Mouse (Mus musculus) kidney, embryonic 14.5 days (tissue): Measurements from ENCODE around the gene Olfr1153. TPM values are rescaled to one million over a fixed set of nuclear protein-coding genes. Genes with fewer than 3 reads are reported as not detected.

Experiments used
- ATAC-seq: fragments of 200-750 bp; cut with Nextera tagmentation; 2 replicates; pipeline ENCODE4 v1.8.0; 2017; ENCODE audit warnings: moderate number of reproducible peaks, mild to moderate bottlenecking, moderate TSS enrichment, moderate library complexity; ENCODE audit not compliant: low FRiP score, low TSS enrichment
- H3K27ac ChIP-seq: fragments of 300-500 bp; sonication (generic); 2 replicates; pipeline ENCODE4 v1.5.1; 2014; ENCODE audit warnings: low read depth, mild to moderate bottlenecking, low read length, moderate library complexity, mixed read lengths
- H3K27me3 ChIP-seq: fragments of 300-500 bp; sonication (generic); 2 replicates; pipeline ENCODE4 v1.6.1; 2014; ENCODE audit warnings: mild to moderate bottlenecking, low read length; ENCODE audit not compliant: control insufficient read depth, insufficient read depth
- H3K36me3 ChIP-seq: fragments of 300-500 bp; sonication (generic); 2 replicates; pipeline ENCODE4 v1.6.1; 2014; ENCODE audit warnings: low read length, mixed read lengths; ENCODE audit not compliant: control insufficient read depth, insufficient read depth
- H3K4me1 ChIP-seq: fragments of 300-500 bp; sonication (generic); 2 replicates; pipeline ENCODE4 v1.6.1; 2014; ENCODE audit warnings: low read length, mixed read lengths; ENCODE audit not compliant: control insufficient read depth, insufficient read depth
- H3K4me2 ChIP-seq: fragments of 300-500 bp; sonication (generic); replicated peaks from 2 replicates; pipeline ENCODE4 v1.6.1; 2014; ENCODE audit warnings: low read depth, mild to moderate bottlenecking, low read length
- H3K4me3 ChIP-seq: fragments of 300-500 bp; sonication (generic); 2 replicates; pipeline ENCODE4 v1.5.1; 2014; ENCODE audit warnings: mild to moderate bottlenecking, low read length
- H3K9ac ChIP-seq: fragments of 300-500 bp; sonication (generic); 2 replicates; pipeline ENCODE4 v1.6.1; 2014; ENCODE audit warnings: low read depth, mild to moderate bottlenecking, low read length, moderate library complexity
- H3K9me3 ChIP-seq: fragments of 300-500 bp; sonication (generic); 2 replicates; pipeline ENCODE4 v1.6.1; 2016; ENCODE audit warnings: low read length; ENCODE audit not compliant: control insufficient read depth
- WGBS: fragments of 180-500 bp; shearing (Covaris S2); extraction: QIAGEN DNeasy Blood & Tissue Kit; methylation state at CpG from one replicate; pipeline ENCODE4 v1.1.7; 2014; 5-methylcytosine and 5-hydroxymethylcytosine counted together
- polyA plus RNA-seq: library from polyadenylated mRNA; unstranded; fragments of >200 nt; fragmentation: Nextera tagmentation; extraction: Ambion mirVana; gene quantifications from 2 replicates; pipeline ENCODE4 v1.2.1, GENCODE M21; 2014

The Olfr1153 gene
- polyA plus RNA-seq = not detected in 2 replicates

DNA sequence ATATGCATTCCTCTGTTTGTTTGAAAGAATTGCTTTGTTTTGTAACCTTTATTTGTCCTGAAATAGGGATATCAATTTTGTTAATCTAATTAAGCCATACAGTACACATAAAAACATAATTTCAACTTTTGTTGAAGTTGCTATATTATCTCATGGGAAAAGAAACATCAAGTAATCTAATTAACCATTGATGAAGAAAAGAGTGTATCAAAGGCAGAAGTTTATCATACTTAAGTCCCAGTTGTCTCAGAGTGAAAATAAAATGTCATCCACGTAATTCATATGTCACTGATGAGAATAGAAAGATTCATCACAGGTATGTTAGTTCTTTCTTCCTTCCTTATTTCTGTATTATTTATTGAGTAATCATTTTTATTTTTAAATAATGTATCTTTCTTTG, at the start of gene Olfr1153:
Gene Olfr1153, plus strand, starts transcription at position 301 of the 400 bp plus-strand sequence.
- Histone ChIP-seq H3K9ac (no peak within 1 kb of the TSS), H3K4me2 (no peak within 1 kb of the TSS), H3K36me3 (no peaks in the 10 kb centered on the region), H3K27ac (no peak within 1 kb of the TSS), H3K4me3 (no peak within 1 kb of the TSS), H3K9me3 (no peaks in the 10 kb centered on the region), H3K27me3 (no peaks in the 10 kb centered on the region), H3K4me1 (no peaks in the 10 kb centered on the region)
- 77% methylated on average over 1 of the region's 1 CpGs for WGBS
- ATAC-seq = no peak

DNA sequence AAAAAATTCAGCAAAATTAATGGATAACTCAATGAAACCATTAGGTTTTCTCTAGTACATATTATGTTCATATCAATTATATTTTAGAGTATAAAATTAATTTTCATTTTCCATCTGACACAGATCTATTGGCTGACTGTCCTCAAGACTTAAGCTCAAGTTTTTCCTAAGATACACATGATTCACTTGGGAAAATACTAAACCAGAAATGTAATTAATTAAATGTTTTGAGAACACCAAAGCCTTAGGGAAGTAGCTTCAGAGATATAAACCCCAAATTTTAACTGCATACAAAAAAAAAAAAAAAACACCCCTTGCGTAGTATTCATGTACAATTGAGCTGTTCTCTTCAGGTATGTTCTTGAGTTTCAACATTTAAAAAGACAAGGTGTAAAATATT, 39.2 kb upstream of the Olfr1153 start, which contains the start of gene Olfr1151:
Gene Olfr1151, plus strand, starts transcription at position 301 of the 400 bp plus-strand sequence.
- H3K27me3 ChIP-seq = no peaks in the 10 kb centered on the region
- no peak within 1 kb of the TSS for H3K9ac ChIP-seq
- WGBS = 96% methylated on average over 1 of the region's 1 CpGs
- no peaks in the 10 kb centered on the region for H3K9me3 ChIP-seq
- H3K4me3 ChIP-seq = no peak within 1 kb of the TSS
- no peaks in the 10 kb centered on the region for H3K36me3 ChIP-seq
- H3K27ac ChIP-seq = no peak within 1 kb of the TSS
- H3K4me1 ChIP-seq = no peaks in the 10 kb centered on the region
- ATAC-seq = no peak
- H3K4me2 ChIP-seq = no peak within 1 kb of the TSS

DNA sequence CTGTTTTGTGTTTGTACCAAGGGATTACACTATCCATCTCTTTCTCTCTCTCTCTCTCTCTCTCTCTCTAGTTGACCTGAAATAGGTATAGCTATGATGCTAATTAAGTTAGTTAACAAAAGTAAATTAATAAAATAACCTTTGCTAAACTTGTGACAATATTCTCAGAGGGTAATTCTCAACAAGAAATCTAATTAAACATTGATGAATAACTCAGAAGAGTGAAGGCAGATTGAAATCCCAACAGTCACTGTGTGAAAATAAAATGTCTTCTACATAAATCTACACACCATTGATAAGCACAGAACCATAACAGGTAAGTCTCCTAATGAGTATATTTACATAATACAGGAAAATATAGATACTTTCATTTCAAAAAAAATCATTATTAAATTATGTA, 28.6 kb upstream of the Olfr1153 start, which contains the start of gene Olfr1152:
Gene Olfr1152, plus strand, starts transcription at position 301 of the 400 bp plus-strand sequence.
- Histone ChIP-seq H3K9ac (no peak within 1 kb of the TSS), H3K9me3 (no peaks in the 10 kb centered on the region), H3K36me3 (no peaks in the 10 kb centered on the region), H3K4me3 (no peak within 1 kb of the TSS), H3K4me2 (no peak within 1 kb of the TSS), H3K4me1 (no peaks in the 10 kb centered on the region), H3K27ac (no peak within 1 kb of the TSS), H3K27me3 (no peaks in the 10 kb centered on the region)
- no peak for ATAC-seq

DNA sequence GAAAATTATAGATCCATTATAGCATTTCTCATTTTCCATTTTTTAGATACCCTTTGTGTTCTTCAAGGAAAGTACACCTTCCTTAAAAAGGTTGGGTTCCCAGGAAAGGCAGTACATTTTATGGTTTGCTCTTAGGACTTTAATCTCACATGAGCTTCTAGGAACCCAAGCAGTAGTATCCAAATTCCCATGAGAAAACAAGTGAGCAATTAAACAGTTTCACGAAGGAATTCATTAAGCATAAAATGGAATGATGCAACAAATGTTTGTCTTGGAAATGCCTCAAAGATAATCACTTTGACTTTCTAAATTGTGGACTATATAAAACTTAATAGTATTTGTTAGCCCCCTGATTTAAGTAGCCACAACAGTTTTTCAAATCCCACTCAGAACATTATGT, 10.3 kb downstream of the Olfr1153 start, which contains the start of gene Olfr1154:
Gene Olfr1154, minus strand, starts transcription at position 101 of the 400 bp plus-strand sequence.
- no peak within 1 kb of the TSS for H3K4me2 ChIP-seq
- H3K27me3 ChIP-seq = no peaks in the 10 kb centered on the region
- no peak within 1 kb of the TSS for H3K9ac ChIP-seq
- H3K36me3 ChIP-seq = no peaks in the 10 kb centered on the region
- H3K4me1 ChIP-seq = no peaks in the 10 kb centered on the region
- H3K9me3 ChIP-seq = no peaks in the 10 kb centered on the region
- ATAC-seq = no peak
- H3K4me3 ChIP-seq = no peak within 1 kb of the TSS
- 81% methylated on average over 1 of the region's 1 CpGs for whole genome bisulfite sequencing
- no peak within 1 kb of the TSS for H3K27ac ChIP-seq

DNA sequence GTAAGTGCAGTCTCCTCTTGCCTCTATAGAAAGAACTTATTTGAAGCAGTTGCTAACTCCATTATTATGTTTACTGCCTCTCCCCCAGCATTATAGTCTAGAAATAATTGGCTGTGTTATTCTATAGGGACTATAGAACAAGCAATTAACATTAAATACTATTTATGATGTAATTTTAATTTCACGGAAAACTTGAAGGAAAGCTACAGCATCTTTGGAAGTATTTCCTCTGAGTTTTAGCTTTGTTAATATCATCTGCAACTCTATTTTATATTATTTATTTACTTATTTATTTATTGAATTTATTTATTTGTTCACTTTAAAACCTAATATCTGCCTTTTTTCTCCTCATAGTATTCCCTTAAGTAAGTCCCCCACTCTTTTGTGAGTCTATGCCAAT, 50.3 kb downstream of the Olfr1153 start, which contains the start of gene Olfr1155:
Gene Olfr1155, minus strand, starts transcription at position 101 of the 400 bp plus-strand sequence.
- no peaks in the 10 kb centered on the region for H3K4me1 ChIP-seq
- no peaks in the 10 kb centered on the region for H3K9me3 ChIP-seq
- no peak within 1 kb of the TSS for H3K4me3 ChIP-seq
- H3K27ac ChIP-seq = no peak within 1 kb of the TSS
- no peak for ATAC-seq
- H3K27me3 ChIP-seq = no peaks in the 10 kb centered on the region
- WGBS = 96% methylated on average over 1 of the region's 1 CpGs
- H3K36me3 ChIP-seq = no peaks in the 10 kb centered on the region
- H3K9ac ChIP-seq = no peak within 1 kb of the TSS
- no peak within 1 kb of the TSS for H3K4me2 ChIP-seq

Other genes with a start within 250 kb of the Olfr1153 start
- gene Olfr1133, start 247.6 kb upstream of the Olfr1153 start, polyA plus RNA-seq = not detected in 2 replicates
- not detected in 2 replicates for gene Olfr1134, start 236.5 kb upstream of the Olfr1153 start, polyA plus RNA-seq
- gene Olfr1135, start 221.3 kb upstream of the Olfr1153 start, polyA plus RNA-seq = not detected in 2 replicates
- not detected in 2 replicates for gene Olfr1136, start 201.0 kb upstream of the Olfr1153 start, polyA plus RNA-seq
- gene Olfr1137, start 181.8 kb upstream of the Olfr1153 start, polyA plus RNA-seq = not detected in 2 replicates
- not detected in 2 replicates for gene Olfr1138, start 155.0 kb upstream of the Olfr1153 start, polyA plus RNA-seq
- gene Olfr1140, start 151.2 kb upstream of the Olfr1153 start, polyA plus RNA-seq = not detected in 2 replicates
- not detected in 2 replicates for gene Olfr1141, start 141.0 kb upstream of the Olfr1153 start, polyA plus RNA-seq
- not detected in 2 replicates for gene Olfr152, start 115.5 kb upstream of the Olfr1153 start, polyA plus RNA-seq
- gene Olfr1143, start 94.4 kb upstream of the Olfr1153 start, polyA plus RNA-seq = not detected in 2 replicates
- gene Olfr1145, start 85.1 kb upstream of the Olfr1153 start, polyA plus RNA-seq = not detected in 2 replicates
- gene Olfr1148, start 64.4 kb upstream of the Olfr1153 start, polyA plus RNA-seq = not detected in 2 replicates
- gene Olfr1150-ps1, start 51.0 kb upstream of the Olfr1153 start, polyA plus RNA-seq = not detected in 2 replicates
- gene Olfr1151, start 39.1 kb upstream of the Olfr1153 start, polyA plus RNA-seq = not detected in 2 replicates
- not detected in 2 replicates for gene Olfr1152, start 28.5 kb upstream of the Olfr1153 start, polyA plus RNA-seq
- not detected in 2 replicates for gene Olfr1154, start 10.2 kb downstream of the Olfr1153 start, polyA plus RNA-seq
- gene Olfr1155, start 50.2 kb downstream of the Olfr1153 start, polyA plus RNA-seq = not detected in 2 replicates
- not detected in 2 replicates for gene Olfr1156, start 58.1 kb downstream of the Olfr1153 start, polyA plus RNA-seq
- gene Olfr1157, start 73.3 kb downstream of the Olfr1153 start, polyA plus RNA-seq = not detected in 2 replicates
- gene Olfr74, start 79.7 kb downstream of the Olfr1153 start, polyA plus RNA-seq = not detected in 2 replicates
- not detected in 2 replicates for gene Olfr1158, start 95.2 kb downstream of the Olfr1153 start, polyA plus RNA-seq
- gene Olfr1160, start 113.3 kb downstream of the Olfr1153 start, polyA plus RNA-seq = not detected in 2 replicates
- not detected in 2 replicates for gene Olfr1161, start 127.8 kb downstream of the Olfr1153 start, polyA plus RNA-seq
- gene Olfr73, start 142.7 kb downstream of the Olfr1153 start, polyA plus RNA-seq = not detected in 2 replicates
- gene Olfr1162, start 156.2 kb downstream of the Olfr1153 start, polyA plus RNA-seq = not detected in 2 replicates
- gene Olfr1163, start 176.9 kb downstream of the Olfr1153 start, polyA plus RNA-seq = not detected in 2 replicates
- not detected in 2 replicates for gene Olfr1164, start 199.0 kb downstream of the Olfr1153 start, polyA plus RNA-seq
- not detected in 2 replicates for gene Olfr1166, start 233.3 kb downstream of the Olfr1153 start, polyA plus RNA-seq